Mouse (Mus musculus) MEL (cell line): ENCODE data around the gene Ldah. TPM values are rescaled to one million over a fixed set of nuclear protein-coding genes. Genes with fewer than 3 reads are reported as not detected.

Source experiments
- DNase-seq: peaks from one replicate; pipeline ENCODE4 v3.0.0; 2011; ENCODE audit warnings: low read depth, low spot score
- H3K27ac ChIP-seq: 2 replicates; pipeline ENCODE4 v1.5.1; 2012; ENCODE audit warnings: low read depth, mild to moderate bottlenecking, control low read depth, low read length, moderate library complexity; ENCODE audit not compliant: control insufficient read depth
- H3K27me3 ChIP-seq, 2 experiments: fragments of 150-350 bp in 1 of 2; sonication (generic) in 1 of 2; 2 replicates each; pipeline ENCODE4 v1.6.1; 2012; ENCODE audit warnings: low read length in 2 of 2, mild to moderate bottlenecking in 2 of 2, improper control_type of control experiment in 1 of 2, moderate library complexity in 1 of 2; ENCODE audit not compliant: insufficient read depth in 2 of 2, control insufficient read depth in 1 of 2
- H3K36me3 ChIP-seq, 2 experiments: 2 replicates each; pipeline ENCODE4 v1.6.1; 2012 to 2014; ENCODE audit warnings: low read length in 2 of 2, improper control_type of control experiment in 1 of 2, inconsistent platforms in 1 of 2, mild to moderate bottlenecking in 1 of 2; ENCODE audit not compliant: insufficient read depth in 2 of 2, control insufficient read depth in 1 of 2
- H3K4me1 ChIP-seq, 2 experiments: fragments of 150-350 bp in 1 of 2; sonication (generic) in 1 of 2; 2 replicates each; pipeline ENCODE4 v1.6.1; 2012; ENCODE audit warnings: low read length in 2 of 2, improper control_type of control experiment in 1 of 2, mild to moderate bottlenecking in 1 of 2; ENCODE audit not compliant: insufficient read depth in 2 of 2, control insufficient read depth in 1 of 2
- H3K4me3 ChIP-seq, 2 experiments: fragments of 150-350 bp in 1 of 2; sonication (generic) in 1 of 2; 2 replicates each; pipeline ENCODE4 v1.5.1; 2012; ENCODE audit warnings: low read depth in 2 of 2, low read length in 2 of 2, mild to moderate bottlenecking in 2 of 2, moderate library complexity in 2 of 2, control low read depth in 1 of 2, improper control_type of control experiment in 1 of 2; ENCODE audit not compliant: control insufficient read depth in 1 of 2, insufficient read depth in 1 of 2
- H3K79me2 ChIP-seq: 2 replicates; pipeline ENCODE4 v1.6.1; 2012; ENCODE audit warnings: mild to moderate bottlenecking, low read length, moderate library complexity; ENCODE audit not compliant: control insufficient read depth, poor library complexity, insufficient read depth
- H3K9ac ChIP-seq: 2 replicates; pipeline ENCODE4 v1.6.1; 2012; ENCODE audit warnings: low read depth, mild to moderate bottlenecking, control low read depth, low read length, moderate library complexity; ENCODE audit not compliant: control insufficient read depth, poor library complexity, severe bottlenecking
- H3K9me3 ChIP-seq: fragments of 150-350 bp; sonication (generic); replicated peaks from 2 replicates; pipeline ENCODE4 v1.6.1; 2012; ENCODE audit warnings: mild to moderate bottlenecking, low read length, improper control_type of control experiment, moderate library complexity; ENCODE audit not compliant: insufficient read depth
- BHLHE40 ChIP-seq: IDR thresholded peaks from 2 replicates; pipeline ENCODE4 v1.6.1; 2012; ENCODE audit warnings: low read depth, mild to moderate bottlenecking, inconsistent platforms, low read length, improper control_type of control experiment, borderline replicate concordance
- CTCF ChIP-seq, 3 experiments: IDR thresholded peaks in 2 of 3; conservative IDR thresholded peaks in 1 of 3; 2 replicates each; pipeline ENCODE4 v1.5.1; 2011 to 2012; ENCODE audit warnings: low read length in 3 of 3, low read depth in 2 of 3, mild to moderate bottlenecking in 2 of 3, improper control_type of control experiment in 1 of 3, inconsistent platforms in 1 of 3, mixed read lengths in 1 of 3, moderate library complexity in 1 of 3; ENCODE audit not compliant: control insufficient read depth in 1 of 3, insufficient read depth in 1 of 3, poor library complexity in 1 of 3, severe bottlenecking in 1 of 3
- E2F4 ChIP-seq: IDR thresholded peaks from 2 replicates; pipeline ENCODE4 v1.6.1; 2011; ENCODE audit warnings: low read depth, low read length, improper control_type of control experiment, borderline replicate concordance
- EP300 ChIP-seq, 2 experiments: IDR thresholded peaks; 2 replicates each; pipeline ENCODE4 v1.6.1; 2011; ENCODE audit warnings: improper control_type of control experiment in 2 of 2, low read length in 2 of 2, low read depth in 1 of 2, mild to moderate bottlenecking in 1 of 2
- GABPA ChIP-seq: IDR thresholded peaks from 2 replicates; pipeline ENCODE4 v1.6.1; 2012; ENCODE audit warnings: low read depth, mild to moderate bottlenecking, inconsistent platforms, low read length, improper control_type of control experiment, moderate library complexity
- GATA1 ChIP-seq: IDR thresholded peaks from 2 replicates; pipeline ENCODE4 v1.6.1; 2011; ENCODE audit warnings: low read depth, low read length, improper control_type of control experiment
- KAT2A ChIP-seq: conservative IDR thresholded peaks from 2 replicates; pipeline ENCODE4 v1.6.1; 2012; ENCODE audit warnings: low read depth, low read length, improper control_type of control experiment, inconsistent platforms
- MAZ ChIP-seq: IDR thresholded peaks from 2 replicates; pipeline ENCODE4 v1.6.1; 2012; ENCODE audit warnings: low read depth, mild to moderate bottlenecking, inconsistent platforms, low read length, improper control_type of control experiment
- MYB ChIP-seq: IDR thresholded peaks from 2 replicates; pipeline ENCODE4 v1.6.1; 2011; ENCODE audit warnings: mild to moderate bottlenecking, low read depth, low read length, improper control_type of control experiment
- NRF1 ChIP-seq: IDR thresholded peaks from 2 replicates; pipeline ENCODE4 v1.6.1; 2014; ENCODE audit warnings: low read depth, mild to moderate bottlenecking, inconsistent platforms, low read length, improper control_type of control experiment, moderate library complexity; ENCODE audit not compliant: poor library complexity, insufficient read depth, severe bottlenecking
- POLR2AphosphoS2 ChIP-seq: IDR thresholded peaks from 2 replicates; pipeline ENCODE4 v1.6.1; 2011; ENCODE audit warnings: low read length, improper control_type of control experiment
- RCOR1 ChIP-seq: IDR thresholded peaks from 2 replicates; pipeline ENCODE4 v1.6.1; 2012; ENCODE audit warnings: low read depth, mild to moderate bottlenecking, inconsistent platforms, low read length, improper control_type of control experiment
- SMC3 ChIP-seq: IDR thresholded peaks from 2 replicates; pipeline ENCODE4 v1.6.1; 2011; ENCODE audit warnings: low read depth, low read length, improper control_type of control experiment
- TAL1 ChIP-seq: IDR thresholded peaks from 2 replicates; pipeline ENCODE4 v1.6.1; 2012; ENCODE audit warnings: mild to moderate bottlenecking, inconsistent platforms, low read length, moderate library complexity, mixed read lengths
- TCF12 ChIP-seq: IDR thresholded peaks from 2 replicates; pipeline ENCODE4 v1.6.1; 2014; ENCODE audit warnings: low read depth, mild to moderate bottlenecking, inconsistent platforms, low read length, improper control_type of control experiment, moderate library complexity
- UBTF ChIP-seq: IDR thresholded peaks from 2 replicates; pipeline ENCODE4 v1.6.1; 2012; ENCODE audit warnings: low read depth, mild to moderate bottlenecking, inconsistent platforms, low read length, improper control_type of control experiment, moderate library complexity, borderline replicate concordance; ENCODE audit not compliant: insufficient read depth
- USF2 ChIP-seq, 2 experiments: IDR thresholded peaks; 2 replicates each; pipeline ENCODE4 v1.6.1; 2011 to 2012; ENCODE audit warnings: improper control_type of control experiment in 2 of 2, low read length in 2 of 2, borderline replicate concordance in 1 of 2, inconsistent platforms in 1 of 2, low read depth in 1 of 2, mild to moderate bottlenecking in 1 of 2; ENCODE audit not compliant: insufficient read depth in 1 of 2
- ZC3H11A ChIP-seq: IDR thresholded peaks from 2 replicates; pipeline ENCODE4 v1.6.1; 2012; ENCODE audit warnings: low read depth, mild to moderate bottlenecking, inconsistent platforms, low read length, improper control_type of control experiment
- ZMIZ1 ChIP-seq: IDR thresholded peaks from 2 replicates; pipeline ENCODE4 v1.6.1; 2012; ENCODE audit warnings: low read depth, mild to moderate bottlenecking, inconsistent platforms, low read length, improper control_type of control experiment, moderate library complexity
- ZNF384 ChIP-seq: IDR thresholded peaks from 2 replicates; pipeline ENCODE4 v1.6.1; 2012; ENCODE audit warnings: low read depth, mild to moderate bottlenecking, inconsistent platforms, low read length, improper control_type of control experiment
- polyA plus RNA-seq, 2 experiments: library from polyadenylated mRNA; stranded (reverse) in 1 of 2; unstranded in 1 of 2; fragments of >175 nt in 1 of 2; fragments of >200 nt in 1 of 2; gene quantifications; 2 replicates each; pipeline versions ENCODE4 v1.2.1 to v1.2.4; 2012; ENCODE audit warnings: low replicate concordance in 2 of 2, low read depth in 1 of 2; ENCODE audit not compliant: insufficient read length in 2 of 2, insufficient read depth in 1 of 2, missing spikeins in 1 of 2
- total RNA-seq: library from RNA; depleted of rRNA; stranded (reverse); fragments of 300-350 nt; gene quantifications from 2 replicates; pipeline ENCODE4 v1.2.3, GENCODE M21; 2012

Ldah gene
- total and polyA plus RNA-seq, 3 experiments: 28.6 to 132 (median 44.2) TPM

GRCm38 (mm10) chr12:8300521-8300920 is 92.6 kb downstream of the Ldah start:
- Histone ChIP-seq H3K36me3 (no peaks in the 10 kb centered on the region), H3K27ac (no peak overlapping the region), H3K9me3 (no peaks in the 10 kb centered on the region), H3K27me3 (no peaks in the 10 kb centered on the region), H3K79me2 (no peaks in the 10 kb centered on the region), H3K4me1 (peaks cover 0 to under 1% of the 10 kb centered on the region in 2 experiments; a peak in 1 of 4 replicates), H3K9ac (no peak overlapping the region)
- no peak for DNase-seq
- no peak for TF ChIP-seq USF2 (IDR thresholded peaks at IDR 0.05; ENCODE audit: borderline replicate concordance in 1 of 2, insufficient read depth in 1 of 2, low read depth in 1 of 2, low read length in 2 of 2)
- TF ChIP-seq GATA1: no peak
- TF ChIP-seq SMC3: no peak
- TF ChIP-seq ZC3H11A: no peak
- no peak for TF ChIP-seq KAT2A
- no peak for TF ChIP-seq TAL1
- no peak for TF ChIP-seq MYB
- TF ChIP-seq ZNF384: no peak
- no peak for TF ChIP-seq GABPA
- TF ChIP-seq UBTF: no peak
- TF ChIP-seq CTCF (IDR thresholded peaks at IDR 0.05 in 2 of 3, conservative IDR thresholded peaks at IDR 0.05 in 1 of 3; ENCODE audit: control insufficient read depth in 1 of 3, insufficient read depth in 1 of 3, low read depth in 2 of 3, low read length in 3 of 3, poor library complexity in 1 of 3, severe bottlenecking in 1 of 3): no peak
- TF ChIP-seq E2F4: no peak
- no peak for TF ChIP-seq EP300 (IDR thresholded peaks at IDR 0.05; ENCODE audit: low read depth in 1 of 2, low read length in 2 of 2)
- TF ChIP-seq ZMIZ1: no peak
- TF ChIP-seq TCF12: no peak
- no peak for TF ChIP-seq NRF1
- TF ChIP-seq RCOR1: no peak
- TF ChIP-seq, all 39 proteins: peak for 0
- no peak overlapping the region for H3K4me3 ChIP-seq

GRCm38 (mm10) chr12:8301011-8301814 is 93.3 kb downstream of the Ldah start:
- Histone ChIP-seq H3K27ac (no peak overlapping the region), H3K36me3 (no peaks in the 10 kb centered on the region), H3K79me2 (no peaks in the 10 kb centered on the region), H3K4me1 (no peaks in the 10 kb centered on the region), H3K4me3 (no peak overlapping the region), H3K9ac (no peak overlapping the region), H3K27me3 (no peaks in the 10 kb centered on the region), H3K9me3 (no peaks in the 10 kb centered on the region)
- no peak for DNase-seq
- TF ChIP-seq BHLHE40 (no peak), MAZ (no peak), ZMIZ1 (no peak), EP300 (IDR thresholded peaks at IDR 0.05; ENCODE audit: low read depth in 1 of 2, low read length in 2 of 2) (no peak), POLR2AphosphoS2 (no peak)
